In the genomic region with DNA sequence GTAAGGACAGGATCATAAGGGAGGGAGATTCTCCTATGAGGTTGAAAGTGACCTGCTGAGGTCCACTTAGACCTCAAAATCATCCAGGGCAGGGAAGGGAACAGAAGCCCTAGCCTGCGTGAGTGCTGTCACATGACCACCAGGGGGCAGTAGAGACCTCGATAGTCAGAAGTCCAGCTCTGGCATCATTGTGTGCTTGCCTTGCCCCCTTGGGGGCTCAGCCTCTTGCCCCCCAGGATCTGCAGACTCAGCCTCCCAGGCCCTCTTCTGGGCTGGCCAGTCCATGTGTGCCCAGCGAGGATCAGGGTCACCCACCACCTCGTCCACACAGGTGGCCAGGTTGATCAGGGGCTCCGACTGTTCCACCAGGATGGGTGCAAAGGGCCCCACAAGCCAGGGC, we compare ENCODE assay signal across 8 mouse cellular contexts. TPM values are rescaled to one million over a fixed set of nuclear protein-coding genes. Genes with fewer than 3 reads are reported as not detected.
DNase-seq lines count a peak whose midpoint lies in the region; ATAC-seq and TF ChIP-seq lines count a peak whose summit lies in the region.

No protein-coding gene starts in this region.

- WGBS in intestine, embryonic 16.5 days, result 46% methylated on average over 5 of the region's 5 CpGs
- 37% methylated on average over 5 of the region's 5 CpGs for WGBS in liver, embryonic 13.5 days (ENCODE audit: insufficient replicate concordance)
- 44% methylated on average over 5 of the region's 5 CpGs for WGBS in neural tube, embryonic 14.5 days

- no peak overlapping the region for H3K4me2 ChIP-seq in intestine, embryonic 16.5 days (ENCODE audit: low read depth, low read length)
- H3K4me2 ChIP-seq in liver, embryonic 13.5 days, result no peak overlapping the region
- H3K4me2 ChIP-seq in neural tube, embryonic 14.5 days (ENCODE audit: low read depth, low read length), result no peak overlapping the region

- no peak overlapping the region for H3K4me3 ChIP-seq in embryonic fibroblast, embryonic 13.5 days (ENCODE audit: insufficient read depth, low read length)
- H3K4me3 ChIP-seq in intestine, embryonic 16.5 days (ENCODE audit: low read length), result no peak overlapping the region
- no peak overlapping the region for H3K4me3 ChIP-seq in liver, embryonic 13.5 days (replicated peaks)
- no peak overlapping the region for H3K4me3 ChIP-seq in neural tube, embryonic 14.5 days (ENCODE audit: low read depth, low read length)

- H3K9ac ChIP-seq in intestine, embryonic 16.5 days (ENCODE audit: low read depth, low read length), result no peak overlapping the region
- H3K9ac ChIP-seq in liver, embryonic 13.5 days, result no peak overlapping the region
- H3K9ac ChIP-seq in neural tube, embryonic 14.5 days (replicated peaks; ENCODE audit: low read depth, low read length), result no peak overlapping the region

- H3K9me3 ChIP-seq in intestine, embryonic 16.5 days (ENCODE audit: control insufficient read depth, low read length), result no peaks in the 10 kb centered on the region
- H3K9me3 ChIP-seq in liver, embryonic 13.5 days (replicated peaks), result no peaks in the 10 kb centered on the region
- H3K9me3 ChIP-seq in neural tube, embryonic 14.5 days (ENCODE audit: control insufficient read depth, low read length), result no peaks in the 10 kb centered on the region

- H3K27ac ChIP-seq in embryonic fibroblast, embryonic 13.5 days (ENCODE audit: insufficient read depth, low read length), result no peak overlapping the region
- no peak overlapping the region for H3K27ac ChIP-seq in intestine, embryonic 16.5 days (ENCODE audit: low read length)
- H3K27ac ChIP-seq in liver, embryonic 13.5 days, result no peak overlapping the region
- no peak overlapping the region for H3K27ac ChIP-seq in neural tube, embryonic 14.5 days (ENCODE audit: low read depth, low read length)

- peak; percentile 31 for ATAC-seq in intestine, embryonic 16.5 days
- ATAC-seq in liver, embryonic 13.5 days (ENCODE audit: low read depth), result no peak
- peak; percentile 32; the same call in 1 of the 2 replicates for ATAC-seq in neural tube, embryonic 14.5 days (ENCODE audit: low read depth)

- H3K36me3 ChIP-seq in intestine, embryonic 16.5 days (ENCODE audit: control insufficient read depth, insufficient read depth, low read length), result no peaks in the 10 kb centered on the region
- H3K36me3 ChIP-seq in liver, embryonic 13.5 days, result no peaks in the 10 kb centered on the region
- H3K36me3 ChIP-seq in neural tube, embryonic 14.5 days (ENCODE audit: control insufficient read depth, insufficient read depth, low read length), result no peaks in the 10 kb centered on the region

- TF ChIP-seq POLR2A in brain, embryonic 14.5 days (IDR thresholded peaks at IDR 0.05; ENCODE audit: borderline replicate concordance, extremely low read depth, insufficient read depth, insufficient read length, poor library complexity, severe bottlenecking), result no peak
- TF ChIP-seq POLR2A in embryonic fibroblast, embryonic 13.5 days (IDR thresholded peaks at IDR 0.05; ENCODE audit: low read depth, low read length), result no peak

- H3K4me1 ChIP-seq in embryonic fibroblast, embryonic 13.5 days (ENCODE audit: control insufficient read depth, insufficient read depth, low read length), result no peaks in the 10 kb centered on the region
- H3K4me1 ChIP-seq in intestine, embryonic 16.5 days (ENCODE audit: control insufficient read depth, insufficient read depth, low read length), result peaks cover 8% of the 10 kb centered on the region
- H3K4me1 ChIP-seq in liver, embryonic 13.5 days (replicated peaks), result peaks cover 7% of the 10 kb centered on the region
- H3K4me1 ChIP-seq in neural tube, embryonic 14.5 days (ENCODE audit: control insufficient read depth, insufficient read depth, low read length), result no peaks in the 10 kb centered on the region

- peak; percentile 89 for TF ChIP-seq CTCF in brain, embryonic 14.5 days (IDR thresholded peaks at IDR 0.05; ENCODE audit: borderline replicate concordance, extremely low read depth, insufficient read depth, insufficient read length)
- TF ChIP-seq CTCF in embryonic fibroblast, embryonic 13.5 days (IDR thresholded peaks at IDR 0.05; ENCODE audit: borderline replicate concordance, insufficient read depth, low read length), result peak; percentile 85

- 0 out of 2 replicates have a peak, but pooled peaks cover 2% of the 10 kb centered on the region for H3K27me3 ChIP-seq in intestine, embryonic 16.5 days (replicated peaks; ENCODE audit: control insufficient read depth, insufficient read depth, low read length)
- H3K27me3 ChIP-seq in liver, embryonic 13.5 days, result peaks cover 8% of the 10 kb centered on the region; the same call in 1 of the 2 replicates
- H3K27me3 ChIP-seq in neural tube, embryonic 14.5 days (ENCODE audit: control insufficient read depth, insufficient read depth, low read length), result no peaks in the 10 kb centered on the region

- DNase-seq in ovary, postnatal 14 days (ENCODE audit: low spot score), result peak; percentile 50
- DNase-seq in ovary, postnatal 10 days (ENCODE audit: low spot score), result no peak
- DNase-seq in brain, embryonic 14.5 days (ENCODE audit: low read depth), result peak; percentile 81
- peak; percentile 43 for DNase-seq in liver, embryonic 13.5 days
- DNase-seq in ovary, adult 18-20 months (ENCODE audit: low spot score), result no peak

RNA-seq across cellular contexts. Expression of a gene that starts 2.3 kb away (rescaled TPM):
- polyA plus RNA-seq in brain, embryonic 14.5 days (2012; rRNA removed), result 0.11 and 0.16 TPM in 2 replicates
- polyA plus RNA-seq in embryonic fibroblast, embryonic 13.5 days (2011; ENCODE audit: insufficient read length, low read depth, missing spikeins), result 0.14 and 0.70 TPM in 2 replicates
- 0.11 and 0.23 TPM in 2 replicates for polyA plus RNA-seq in intestine, embryonic 16.5 days (2015; fragmentation: Nextera tagmentation; extraction: Ambion mirVana)
- polyA plus RNA-seq in liver, embryonic 13.5 days (2015; fragmentation: Nextera tagmentation; extraction: Ambion mirVana), result not detected in 2 replicates
- 0.19 and 0.28 TPM in 2 replicates for polyA plus RNA-seq in neural tube, embryonic 14.5 days (2014; fragmentation: Nextera tagmentation; extraction: Ambion mirVana)

RNA-seq across cellular contexts. Expression of a gene that starts 5.5 kb away (rescaled TPM):
- polyA plus RNA-seq in brain, embryonic 14.5 days (2012; rRNA removed), result 0.43 and 0.67 TPM in 2 replicates
- polyA plus RNA-seq in embryonic fibroblast, embryonic 13.5 days (2011; ENCODE audit: insufficient read length, low read depth, missing spikeins), result not detected in 2 replicates
- 0.48 and 0.57 TPM in 2 replicates for polyA plus RNA-seq in intestine, embryonic 16.5 days (2015; fragmentation: Nextera tagmentation; extraction: Ambion mirVana)
- 0.23 and 0.32 TPM in 2 replicates for polyA plus RNA-seq in liver, embryonic 13.5 days (2015; fragmentation: Nextera tagmentation; extraction: Ambion mirVana)
- 0.95 and 1.9 TPM in 2 replicates for polyA plus RNA-seq in neural tube, embryonic 14.5 days (2014; fragmentation: Nextera tagmentation; extraction: Ambion mirVana)

RNA-seq across cellular contexts. Expression of a gene that starts 9.9 kb away (rescaled TPM):
- polyA plus RNA-seq in brain, embryonic 14.5 days (2012; rRNA removed), result 0.06 and 0.18 TPM in 2 replicates
- not detected in 2 replicates for polyA plus RNA-seq in embryonic fibroblast, embryonic 13.5 days (2011; ENCODE audit: insufficient read length, low read depth, missing spikeins)
- polyA plus RNA-seq in intestine, embryonic 16.5 days (2015; fragmentation: Nextera tagmentation; extraction: Ambion mirVana), result 0.47 and 0.57 TPM in 2 replicates
- 0.36 and 0.43 TPM in 2 replicates for polyA plus RNA-seq in liver, embryonic 13.5 days (2015; fragmentation: Nextera tagmentation; extraction: Ambion mirVana)
- polyA plus RNA-seq in neural tube, embryonic 14.5 days (2014; fragmentation: Nextera tagmentation; extraction: Ambion mirVana), result 0.24 TPM in 2 replicates

RNA-seq across cellular contexts. Expression of a gene that starts 28.3 kb away (rescaled TPM):
- polyA plus RNA-seq in brain, embryonic 14.5 days (2012; rRNA removed), result 35.0 and 48.5 TPM in 2 replicates
- polyA plus RNA-seq in embryonic fibroblast, embryonic 13.5 days (2011; ENCODE audit: insufficient read length, low read depth, missing spikeins), result 0.21 and 0.52 TPM in 2 replicates
- polyA plus RNA-seq in intestine, embryonic 16.5 days (2015; fragmentation: Nextera tagmentation; extraction: Ambion mirVana), result 0.81 and 0.99 TPM in 2 replicates
- 0.51 and 0.55 TPM in 2 replicates for polyA plus RNA-seq in liver, embryonic 13.5 days (2015; fragmentation: Nextera tagmentation; extraction: Ambion mirVana)
- 11.8 and 13.8 TPM in 2 replicates for polyA plus RNA-seq in neural tube, embryonic 14.5 days (2014; fragmentation: Nextera tagmentation; extraction: Ambion mirVana)

RNA-seq across cellular contexts. Expression of a gene that starts 32.4 kb away (rescaled TPM):
- 119 and 129 TPM in 2 replicates for polyA plus RNA-seq in brain, embryonic 14.5 days (2012; rRNA removed)
- polyA plus RNA-seq in embryonic fibroblast, embryonic 13.5 days (2011; ENCODE audit: insufficient read length, low read depth, missing spikeins), result 55.0 and 57.9 TPM in 2 replicates
- 69.3 and 75.0 TPM in 2 replicates for polyA plus RNA-seq in intestine, embryonic 16.5 days (2015; fragmentation: Nextera tagmentation; extraction: Ambion mirVana)
- 59.0 and 64.9 TPM in 2 replicates for polyA plus RNA-seq in liver, embryonic 13.5 days (2015; fragmentation: Nextera tagmentation; extraction: Ambion mirVana)
- polyA plus RNA-seq in neural tube, embryonic 14.5 days (2014; fragmentation: Nextera tagmentation; extraction: Ambion mirVana), result 96.8 and 102 TPM in 2 replicates

Comparison
In these comparisons a context has a peak if more than half of its experiments do, and no peak if none do; other contexts are left out.
1. DNase-seq: peak in ovary, postnatal 14 days (single experiment), brain, embryonic 14.5 days (single experiment) and liver, embryonic 13.5 days (single experiment); none in ovary, postnatal 10 days (single experiment) and ovary, adult 18-20 months (single experiment).